Mouse (Mus musculus): ENCODE measurements around the gene Fen1.

Gene Fen1

GRCm38 (mm10) chr19:10213796-10214471, 10.0 kb upstream of the Fen1 start:
- DNase-seq = no peak

GRCm38 (mm10) chr19:10210885-10211284, 6.9 kb upstream of the Fen1 start:
- no peak for DNase-seq

- no peak for DNase-seq
Measured at GRCm38 (mm10) chr19:10208851-10209250, 4.9 kb upstream of the Fen1 start.

- DNase-seq = no peak
Measured at GRCm38 (mm10) chr19:10205051-10205450, 1.1 kb upstream of the Fen1 start.

GRCm38 (mm10) chr19:10204616-10205001, 640 bp upstream of the Fen1 start:
- no peak for DNase-seq

- DNase-seq = no peak
Measured at GRCm38 (mm10) chr19:10203146-10203847, 672 bp downstream of the Fen1 start.

GRCm38 (mm10) chr19:10198723-10199122, 5.2 kb downstream of the Fen1 start:
- DNase-seq = peak; percentile 94

- DNase-seq = no peak
Measured at GRCm38 (mm10) chr19:10198286-10198685, 5.7 kb downstream of the Fen1 start.

- DNase-seq = no peak
Measured at GRCm38 (mm10) chr19:10197130-10197529, 6.8 kb downstream of the Fen1 start.

GRCm38 (mm10) chr19:10195252-10195651, 8.7 kb downstream of the Fen1 start:
- DNase-seq = no peak

- no peak for DNase-seq
Measured at GRCm38 (mm10) chr19:10194337-10194736, 9.6 kb downstream of the Fen1 start.

GRCm38 (mm10) chr19:10191326-10191725, 12.6 kb downstream of the Fen1 start:
- peak; percentile 47 for DNase-seq

- DNase-seq = peak; percentile 83
Measured at GRCm38 (mm10) chr19:10190796-10191195, 13.2 kb downstream of the Fen1 start.

GRCm38 (mm10) chr19:10189940-10190339, 14.0 kb downstream of the Fen1 start:
- no peak for DNase-seq

GRCm38 (mm10) chr19:10189022-10189421, 14.9 kb downstream of the Fen1 start:
- no peak for DNase-seq

GRCm38 (mm10) chr19:10188281-10188811, 15.6 kb downstream of the Fen1 start:
- peak; percentile 63 for DNase-seq

- no peak for DNase-seq
Measured at GRCm38 (mm10) chr19:10186569-10186968, 17.4 kb downstream of the Fen1 start.

GRCm38 (mm10) chr19:10185876-10186275, 18.1 kb downstream of the Fen1 start:
- no peak for DNase-seq

- peak; percentile 49 for DNase-seq
Measured at GRCm38 (mm10) chr19:10184096-10184495, 19.9 kb downstream of the Fen1 start.

- DNase-seq = peak; percentile 62
Measured at GRCm38 (mm10) chr19:10183299-10183983, 20.5 kb downstream of the Fen1 start.

- DNase-seq = peak; percentile 93
Measured at GRCm38 (mm10) chr19:10182670-10183298, 21.2 kb downstream of the Fen1 start, which contains the start of gene Fads1. Fads1 (plus strand) TSS chr19:10182888.

- no peak for DNase-seq
Measured at GRCm38 (mm10) chr19:10182142-10182541, 21.8 kb downstream of the Fen1 start.

GRCm38 (mm10) chr19:10181225-10181624, 22.7 kb downstream of the Fen1 start:
- peak; percentile 44 for DNase-seq

Measured in right cerebral cortex, postnatal 4 days (tissue).